Mouse (Mus musculus) B cell, adult 2 months (primary cell): Measurements from ENCODE around the gene Smim27.

Source experiments
- DNase-seq, 2 experiments: peaks; one replicate each; pipeline ENCODE4 v3.0.0; 2022

Smim27 gene

DNA sequence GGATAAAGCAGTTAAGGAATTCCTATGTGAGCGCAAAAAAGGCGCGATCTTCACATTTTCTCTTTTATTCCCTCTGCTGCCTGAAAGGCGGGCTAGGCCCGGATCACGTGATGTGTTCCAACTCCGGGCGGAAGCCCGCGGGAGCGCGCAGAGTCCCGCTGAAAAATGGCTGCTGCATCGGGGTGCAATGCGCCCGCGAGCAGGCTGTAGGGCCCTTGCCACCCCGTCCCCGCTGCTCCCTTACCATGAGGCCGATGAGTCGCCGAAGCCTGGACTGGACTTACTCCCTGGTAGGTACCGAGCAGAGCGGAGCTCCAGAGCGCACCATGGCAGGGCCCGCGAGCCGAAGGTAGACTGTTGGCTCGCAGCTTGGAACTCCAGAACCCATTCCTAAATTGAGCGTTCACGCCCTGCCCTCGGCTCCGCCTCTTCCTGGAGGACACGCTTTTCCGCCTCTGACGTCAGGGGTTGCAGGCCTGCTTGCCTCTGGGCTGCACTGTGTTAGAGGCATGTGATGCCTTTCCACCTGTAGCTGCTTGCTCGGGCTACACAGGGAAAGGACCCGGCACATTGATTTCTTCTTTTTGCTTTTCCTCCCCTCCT is at the start of gene Smim27, which contains the start of gene Topors:
Gene Smim27, plus strand, starts transcription at position 150 of the 603 bp plus-strand sequence.
Gene Topors, minus strand, starts transcription at position 421 of the 603 bp plus-strand sequence.
- DNase-seq: peak; percentile 93

GRCm38 (mm10) chr4:40220437-40220836 is 48.9 kb upstream of the Smim27 start:
- DNase-seq: no peak

DNA sequence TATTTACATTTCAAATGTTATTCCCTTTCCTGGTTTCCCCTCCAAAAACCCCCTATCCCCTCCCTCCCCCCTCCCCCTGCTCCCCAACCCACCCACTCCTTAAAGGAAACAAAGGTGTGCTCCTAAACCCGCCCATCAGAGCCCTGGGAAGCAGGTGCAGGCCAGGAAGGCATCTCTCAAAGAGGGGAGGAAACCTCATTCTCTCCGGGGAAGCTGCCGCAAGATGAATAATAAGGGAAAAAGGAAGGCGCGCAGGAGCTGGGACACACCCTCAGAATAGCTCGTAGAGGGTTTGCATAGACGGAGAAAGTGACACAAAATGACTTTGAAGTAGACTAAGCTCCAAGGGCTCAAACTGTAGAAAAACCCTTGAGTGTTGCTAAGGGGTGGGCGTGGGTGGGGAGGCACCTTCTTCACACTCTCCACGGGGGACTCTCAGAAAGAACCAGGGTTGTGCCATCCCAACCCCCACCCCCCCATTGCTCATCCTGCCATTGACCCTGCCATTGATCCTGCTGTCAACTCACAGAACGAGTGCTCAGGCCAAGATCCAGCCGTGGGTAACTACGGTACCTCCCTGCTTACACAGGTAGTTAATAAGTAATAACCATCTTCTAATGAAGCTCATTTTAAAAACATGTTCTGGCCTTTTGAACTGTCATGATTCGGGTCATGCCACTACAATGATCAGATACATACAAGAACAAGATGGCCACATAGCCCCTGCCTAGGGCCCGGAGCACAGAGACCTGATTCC is 48.2 kb upstream of the Smim27 start:
- DNase-seq: no peak

DNA sequence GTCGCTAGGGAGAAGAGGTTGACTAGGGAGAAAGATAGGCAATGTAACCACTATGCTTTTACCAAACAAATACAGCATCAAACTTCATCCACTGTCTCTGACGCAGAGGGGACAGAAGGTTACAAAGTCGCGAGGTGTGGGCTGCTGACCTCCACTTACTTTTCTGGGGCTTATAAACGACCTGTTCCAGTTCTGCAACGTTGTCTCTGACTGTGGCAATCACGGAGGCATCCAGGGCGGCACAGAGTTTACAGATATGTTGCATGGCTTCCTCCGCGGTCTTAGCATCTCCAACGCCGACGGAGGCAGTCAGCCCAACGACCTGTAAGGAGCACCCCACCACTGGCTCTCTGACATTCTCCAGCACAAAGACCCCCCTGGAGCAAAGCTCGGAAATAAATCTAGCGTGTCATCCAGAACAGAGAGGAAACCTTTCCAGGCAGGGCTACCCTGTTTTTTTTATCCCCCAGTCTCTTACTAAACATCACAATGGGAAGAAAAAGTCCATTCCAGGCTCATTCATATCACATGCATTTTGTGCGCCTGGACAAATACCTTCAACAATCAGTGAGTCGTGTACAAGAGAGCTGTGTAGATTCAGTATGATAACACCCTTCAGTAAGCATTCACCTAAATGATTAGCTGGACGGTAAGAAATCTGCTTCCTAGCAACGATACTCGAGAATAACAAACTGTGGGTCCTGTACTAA is 47.3 kb upstream of the Smim27 start:
- no peak for DNase-seq

GRCm38 (mm10) chr4:40226095-40226494 is 43.3 kb upstream of the Smim27 start:
- DNase-seq: no peak

DNA sequence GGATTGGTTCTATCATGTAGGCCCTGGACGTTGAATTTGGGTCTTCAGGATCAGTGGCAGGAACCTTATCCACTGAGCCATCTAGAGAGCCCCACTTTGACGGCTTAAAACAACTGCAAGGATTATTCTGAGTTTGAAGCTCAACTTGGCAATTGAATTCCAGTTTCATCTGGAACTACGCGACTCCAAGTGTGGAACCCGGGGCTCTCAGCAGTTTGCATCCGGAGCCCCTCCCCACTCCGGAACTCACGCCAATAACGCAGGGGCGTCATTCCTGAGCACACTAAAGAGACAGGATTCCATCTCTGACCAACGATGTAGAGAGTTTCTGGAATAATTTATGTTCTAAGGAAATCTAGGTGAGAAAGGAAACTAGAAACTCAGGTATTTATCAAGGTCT is 42.2 kb upstream of the Smim27 start:
- DNase-seq: no peak

- DNase-seq: no peak
Observed at GRCm38 (mm10) chr4:40227886-40228285, 41.5 kb upstream of the Smim27 start.

- no peak for DNase-seq
Observed at GRCm38 (mm10) chr4:40229723-40230122, 39.7 kb upstream of the Smim27 start.

DNA sequence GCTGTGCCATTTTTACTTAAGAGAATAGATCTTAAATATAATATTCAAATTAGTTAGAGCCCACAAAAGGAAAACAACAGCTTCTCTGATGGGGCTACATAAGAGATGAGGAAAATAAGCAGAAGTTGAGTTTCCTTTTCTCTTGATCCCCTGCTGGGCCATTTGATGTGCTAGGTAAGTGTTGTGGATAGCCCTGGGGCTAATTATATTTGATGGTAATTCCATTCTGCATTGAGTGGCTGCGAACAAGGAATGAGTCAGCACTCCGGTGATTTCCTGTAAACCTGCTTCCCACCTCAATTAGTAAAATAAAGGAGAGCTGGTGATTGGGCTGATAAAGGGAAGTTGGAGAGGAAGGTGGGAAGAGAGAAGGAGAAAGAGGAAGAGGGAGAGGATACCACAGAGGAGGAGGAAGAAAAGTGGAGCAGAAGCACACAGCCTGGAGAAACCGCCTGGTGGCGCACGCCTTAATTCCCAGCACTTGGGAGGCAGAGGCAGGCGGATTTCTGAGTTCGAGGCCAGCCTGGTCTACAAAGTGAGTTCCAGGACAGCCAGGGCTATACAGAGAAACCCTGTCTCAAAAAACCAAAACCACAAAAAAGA is 36.2 kb upstream of the Smim27 start:
- no peak for DNase-seq

DNA sequence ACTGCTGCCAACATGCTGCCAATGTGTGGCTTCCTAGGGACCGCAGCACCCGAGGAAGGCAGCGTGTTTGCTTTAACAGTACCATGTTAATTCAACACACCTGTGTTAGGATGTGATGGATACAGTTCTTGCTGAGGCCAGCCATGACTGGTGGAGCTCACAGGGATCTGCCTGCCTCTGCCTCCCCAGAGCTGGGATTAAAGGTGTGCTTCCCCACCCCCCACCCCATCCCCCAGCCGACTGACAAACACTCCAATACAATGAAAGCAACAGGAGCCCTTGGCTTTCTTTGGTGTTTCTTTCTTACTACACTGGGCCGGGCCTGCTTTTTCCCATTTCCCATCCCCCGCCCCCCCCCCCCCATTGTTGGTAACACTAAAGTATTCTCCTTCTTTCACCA is 35.1 kb upstream of the Smim27 start:
- DNase-seq: no peak

DNA sequence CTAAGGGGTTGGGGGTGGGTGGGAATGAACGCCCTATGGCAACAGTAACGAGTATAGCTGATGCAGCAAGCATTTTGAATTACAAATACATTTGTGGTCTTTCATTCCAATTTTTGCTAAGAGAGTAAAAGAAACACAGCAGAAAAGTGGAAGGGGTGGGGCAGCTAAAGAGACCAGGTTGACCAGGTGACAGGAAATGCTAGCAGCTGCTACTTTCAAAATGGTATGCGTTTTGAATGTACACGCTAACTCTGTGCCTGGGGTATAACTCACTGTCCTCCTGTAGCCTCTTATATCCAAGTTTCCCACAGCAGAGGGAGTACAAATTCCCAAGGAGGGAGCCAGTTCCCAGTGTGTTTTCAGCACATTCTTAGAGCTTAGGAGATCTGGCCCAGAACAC is 32.5 kb upstream of the Smim27 start:
- DNase-seq: peak; percentile 31 to 41

DNA sequence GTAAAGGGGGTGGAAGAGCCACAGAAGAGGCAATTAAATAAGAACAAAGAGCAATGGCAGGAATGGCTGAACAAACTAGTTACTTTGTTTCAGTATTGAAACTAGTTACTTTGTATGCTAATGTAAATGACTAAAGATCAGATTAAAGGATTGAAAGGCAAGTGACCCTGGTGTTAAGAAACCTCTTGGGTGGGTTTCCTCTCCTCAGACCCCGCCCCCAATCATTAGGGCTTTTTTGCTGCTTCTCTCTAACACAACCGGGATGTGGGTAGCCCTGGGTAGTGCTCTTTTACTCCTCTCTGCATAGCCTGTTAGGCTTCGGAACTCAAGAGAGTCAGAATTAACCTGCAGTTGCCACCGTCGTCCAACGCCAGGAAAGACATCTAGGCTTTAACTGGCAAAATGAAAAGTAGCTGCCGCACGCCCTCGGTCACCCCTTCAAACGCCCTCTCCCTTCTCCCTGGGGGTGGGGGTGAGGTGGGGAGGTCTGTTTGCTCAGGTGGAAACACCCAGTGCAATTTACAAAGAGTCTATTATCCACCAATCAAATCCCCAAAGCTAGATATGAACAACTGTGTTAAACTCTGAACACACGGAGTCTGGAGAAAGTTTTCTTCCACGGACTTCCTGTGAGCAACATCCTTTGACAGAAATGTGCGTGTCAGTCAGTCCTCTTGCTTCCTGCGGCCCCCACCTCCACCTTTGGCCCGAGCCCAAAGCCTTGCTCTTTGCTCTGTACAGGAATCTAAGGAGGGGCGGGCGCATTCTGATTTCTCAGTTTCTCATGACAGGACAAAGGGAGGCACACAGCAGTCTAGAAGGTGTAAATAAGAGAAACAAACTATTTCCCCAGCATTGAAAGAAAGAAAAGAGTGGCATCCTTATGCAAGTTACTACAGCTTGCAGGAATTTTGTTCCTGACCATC is 30.6 kb upstream of the Smim27 start:
- DNase-seq: peak; percentile 49 to 51

DNA sequence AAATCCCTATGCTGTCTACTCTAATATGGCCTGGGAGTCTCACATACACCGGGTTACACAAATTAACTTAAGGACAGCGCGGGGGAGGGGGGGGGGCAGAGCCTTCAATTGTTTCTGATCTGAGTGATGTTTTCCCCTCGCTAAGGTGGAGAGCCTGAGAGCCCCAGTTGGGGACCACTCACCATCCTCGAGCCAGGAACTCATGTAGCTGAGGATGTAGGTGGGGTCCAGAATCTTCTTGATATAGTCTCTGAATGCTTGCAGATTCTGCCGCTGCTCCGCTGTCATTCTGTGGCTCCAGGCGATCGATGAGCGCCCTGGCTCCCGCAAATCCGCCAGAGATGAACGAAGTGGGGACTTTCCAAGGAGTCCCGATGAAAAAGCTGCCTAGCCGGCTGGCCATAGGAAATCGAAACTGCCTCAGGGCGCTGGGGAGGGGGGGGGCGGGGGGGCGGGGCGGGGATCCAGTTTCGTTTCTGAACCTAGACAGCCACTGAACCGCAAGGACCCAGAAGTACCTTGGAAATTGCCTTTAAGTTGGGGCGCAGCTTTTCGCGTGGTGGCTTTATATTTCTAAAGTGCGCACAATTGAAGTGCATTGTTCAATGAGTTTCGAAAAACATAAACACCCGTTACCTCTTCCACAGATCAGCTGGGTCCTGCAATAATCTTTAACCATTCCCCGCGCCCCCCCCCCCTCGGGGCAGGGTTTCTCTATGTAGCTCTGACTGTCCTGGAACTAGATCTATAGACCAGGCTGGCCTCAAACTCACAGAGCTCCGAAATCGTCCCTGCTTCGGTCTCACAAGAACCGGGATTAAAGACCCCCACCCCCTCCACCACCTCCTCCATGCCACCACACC is 29.7 kb upstream of the Smim27 start, which contains the start of gene Ddx58:
Gene Ddx58, minus strand, starts transcription at position 420 of the 863 bp plus-strand sequence.
- peak; percentile 48 to 61 for DNase-seq

- peak; percentile 11 to 13 for DNase-seq
Observed at GRCm38 (mm10) chr4:40240272-40240744, 29.1 kb upstream of the Smim27 start.

DNA sequence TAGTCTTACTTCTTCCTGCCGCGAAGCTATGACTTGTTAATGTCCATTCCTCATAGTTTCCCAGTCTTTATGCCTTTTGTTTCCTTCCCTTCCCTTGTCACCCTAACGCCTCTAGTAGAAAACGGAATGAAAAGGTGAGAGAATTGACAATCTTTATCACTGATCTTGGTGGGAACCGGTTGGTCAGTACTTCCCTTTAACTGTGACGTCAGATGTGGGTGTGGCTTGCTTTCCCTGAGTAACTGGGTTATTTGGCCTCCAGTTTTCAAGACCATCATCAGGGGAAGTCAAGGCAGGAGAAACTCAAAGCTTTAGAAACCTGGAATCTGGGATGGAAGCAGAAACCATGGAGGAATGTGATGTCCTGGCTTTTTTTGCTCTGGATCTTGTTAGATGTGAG is 27.5 kb upstream of the Smim27 start:
- peak; percentile 22 to 23 for DNase-seq

GRCm38 (mm10) chr4:40243006-40243405 is 26.4 kb upstream of the Smim27 start:
- no peak for DNase-seq

DNA sequence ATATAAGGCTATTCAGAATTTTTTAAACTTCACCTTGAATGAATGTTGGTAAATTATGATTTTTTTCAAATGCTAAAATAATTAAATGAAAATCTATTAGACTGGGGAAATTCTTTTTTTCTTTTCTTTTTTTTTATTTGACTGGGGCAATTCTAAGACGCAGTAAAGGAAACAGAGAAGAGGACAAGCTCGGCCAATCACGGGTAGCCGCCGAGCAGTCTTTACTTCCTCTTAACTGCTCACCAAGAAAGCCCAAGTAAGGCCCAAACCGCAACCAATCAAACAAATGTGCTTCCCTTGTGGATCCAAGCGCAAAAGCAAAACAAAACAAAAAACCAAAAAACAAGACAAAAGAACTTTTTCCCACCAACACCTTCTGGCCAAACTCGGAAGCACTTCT is 25.3 kb upstream of the Smim27 start:
- peak; percentile 60 to 66 for DNase-seq

DNA sequence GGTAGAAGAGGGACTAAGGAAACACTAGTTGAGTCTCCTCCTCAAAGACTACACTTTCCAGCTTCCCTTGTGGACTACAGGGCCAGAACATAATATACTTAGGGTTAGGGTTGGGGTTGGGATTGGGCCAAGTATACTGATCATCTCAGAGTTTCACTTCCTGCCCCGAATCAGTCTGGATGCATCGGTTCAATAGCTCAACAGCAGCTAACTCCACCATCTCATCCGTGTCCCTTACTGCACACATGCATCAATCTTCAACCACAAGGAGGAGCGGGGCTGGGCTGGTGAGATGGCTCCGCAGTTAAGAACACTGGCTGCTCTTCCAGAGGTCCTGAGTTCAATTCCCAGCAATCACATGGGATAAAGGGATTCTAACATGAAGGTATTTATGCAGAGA is 18.4 kb upstream of the Smim27 start:
- DNase-seq: no peak

GRCm38 (mm10) chr4:40253766-40254165 is 15.6 kb upstream of the Smim27 start:
- no peak for DNase-seq

- no peak for DNase-seq
Observed at GRCm38 (mm10) chr4:40254385-40255103, 14.8 kb upstream of the Smim27 start.
